Mouse (Mus musculus): ENCODE data around the gene Rfesd. TPM values are rescaled to one million over a fixed set of nuclear protein-coding genes. Genes with fewer than 3 reads are reported as not detected.

Gene Rfesd
- polyA plus RNA-seq, 2 experiments: 42.7 to 228 TPM

- H3K27me3 ChIP-seq (ENCODE audit: control insufficient read depth, insufficient read depth, low read length): no peaks in the 10 kb centered on the region; the same call in 1 of the 2 replicates
- ATAC-seq (ENCODE audit: insufficient read depth) (peak; percentile 17; the same call in 1 of the 2 replicates), DNase-seq (ENCODE audit: low read depth in 3 of 3, low spot score in 3 of 3) (no peak)
- H3K4me1 ChIP-seq (replicated peaks; ENCODE audit: control insufficient read depth in 2 of 2, insufficient read depth in 2 of 2, low read length in 1 of 2): peaks cover 2 to 4% of the 10 kb centered on the region in 2 experiments
- no peak overlapping the region; the same call in 1 of the 2 replicates for H3K27ac ChIP-seq
- no peak for TF ChIP-seq CTCF (IDR thresholded peaks at IDR 0.05; ENCODE audit: low read depth)
- TF ChIP-seq EP300 (IDR thresholded peaks at IDR 0.05; ENCODE audit: low read depth): no peak
- H3K9me3 ChIP-seq (ENCODE audit: control insufficient read depth, low read length): no peaks in the 10 kb centered on the region
- peak overlapping the region; percentile 84 for H3K4me2 ChIP-seq (ENCODE audit: low read depth)
- H3K36me3 ChIP-seq (replicated peaks; ENCODE audit: control insufficient read depth, insufficient read depth, low read depth): no peaks in the 10 kb centered on the region; the same call in 1 of the 2 replicates
- WGBS (ENCODE audit: insufficient replicate concordance): 33% methylated on average over 5 of the region's 5 CpGs
- H3K9ac ChIP-seq (replicated peaks): peak overlapping the region; percentile 77
- peak overlapping the region; percentile 70 to 82 for H3K4me3 ChIP-seq (ENCODE audit: insufficient read depth in 1 of 2, low read depth in 2 of 2, low read length in 2 of 2)
Measured at GRCm38 (mm10) chr13:76018844-76019400, 403 bp upstream of the Rfesd start.

- peak overlapping the region; percentile 77 for H3K9ac ChIP-seq (replicated peaks)
- peak overlapping the region; percentile 86 for H3K27ac ChIP-seq
- H3K4me1 ChIP-seq (replicated peaks; ENCODE audit: control insufficient read depth in 2 of 2, insufficient read depth in 2 of 2, low read length in 1 of 2): peaks cover 11 to 15% of the 10 kb centered on the region in 2 experiments
- ATAC-seq (ENCODE audit: insufficient read depth) (peak; percentile 78), DNase-seq (ENCODE audit: low read depth in 3 of 3, low spot score in 3 of 3) (peak; percentile 65 to 81 (median 72))
- H3K27me3 ChIP-seq (ENCODE audit: control insufficient read depth, insufficient read depth, low read length): no peaks in the 10 kb centered on the region; the same call in 1 of the 2 replicates
- TF ChIP-seq CTCF (IDR thresholded peaks at IDR 0.05; ENCODE audit: low read depth) (no peak), EP300 (IDR thresholded peaks at IDR 0.05; ENCODE audit: low read depth) (peak; percentile 49)
- no peaks in the 10 kb centered on the region; the same call in 1 of the 2 replicates for H3K36me3 ChIP-seq (replicated peaks; ENCODE audit: control insufficient read depth, insufficient read depth, low read depth)
- peak overlapping the region; percentile 70 to 82 for H3K4me3 ChIP-seq (ENCODE audit: insufficient read depth in 1 of 2, low read depth in 2 of 2, low read length in 2 of 2)
- WGBS (ENCODE audit: insufficient replicate concordance): 12% methylated on average over 4 of the region's 4 CpGs
- peak overlapping the region; percentile 84 for H3K4me2 ChIP-seq (ENCODE audit: low read depth)
- no peaks in the 10 kb centered on the region for H3K9me3 ChIP-seq (ENCODE audit: control insufficient read depth, low read length)
Measured at GRCm38 (mm10) chr13:76017465-76017864, 1.1 kb downstream of the Rfesd start.

- Histone ChIP-seq H3K4me3 (ENCODE audit: insufficient read depth in 1 of 2, low read depth in 2 of 2, low read length in 2 of 2) (peak overlapping the region; percentile 21 to 50; a peak in 3 of 4 replicates), H3K4me2 (ENCODE audit: low read depth) (peak overlapping the region; percentile 72)
- 7% methylated on average over 2 of the region's 2 CpGs for WGBS (ENCODE audit: insufficient replicate concordance)
Measured at GRCm38 (mm10) chr13:76014511-76014910, 4.0 kb downstream of the Rfesd start.

GRCm38 (mm10) chr13:76003272-76003671 is 15.2 kb downstream of the Rfesd start:
- WGBS (ENCODE audit: insufficient replicate concordance): 12% methylated on average over 3 of the region's 3 CpGs
- peak; percentile 74; the same call in 1 of the 2 replicates for ATAC-seq (ENCODE audit: insufficient read depth)

More at GRCm38 (mm10) chr13:76014511-76014910, 4.0 kb downstream of the Rfesd start:
- Histone ChIP-seq H3K4me1 (replicated peaks; ENCODE audit: control insufficient read depth in 2 of 2, insufficient read depth in 2 of 2, low read length in 1 of 2) (peaks cover 18 to 21% of the 10 kb centered on the region in 2 experiments), H3K27ac (no peak overlapping the region), H3K9me3 (ENCODE audit: control insufficient read depth, low read length) (no peaks in the 10 kb centered on the region), H3K27me3 (ENCODE audit: control insufficient read depth, insufficient read depth, low read length) (no peaks in the 10 kb centered on the region), H3K9ac (replicated peaks) (0 out of 2 replicates have a peak overlapping the region, but pooled peaks have one; percentile 28), H3K36me3 (replicated peaks; ENCODE audit: control insufficient read depth, insufficient read depth, low read depth) (peaks cover 2% of the 10 kb centered on the region; the same call in 1 of the 2 replicates)
- no peak for ATAC-seq (ENCODE audit: insufficient read depth)
- DNase-seq (ENCODE audit: low read depth in 3 of 3, low spot score in 3 of 3): peak; percentile 20 to 43 (median 31)
- TF ChIP-seq CTCF (IDR thresholded peaks at IDR 0.05; ENCODE audit: low read depth): no peak
- peak; percentile 40; the same call in 1 of the 2 replicates for TF ChIP-seq EP300 (IDR thresholded peaks at IDR 0.05; ENCODE audit: low read depth)

More at GRCm38 (mm10) chr13:76003272-76003671, 15.2 kb downstream of the Rfesd start:
- H3K27ac ChIP-seq: no peak overlapping the region
- no peak overlapping the region for H3K4me2 ChIP-seq (ENCODE audit: low read depth)
- no peak for DNase-seq (ENCODE audit: low read depth in 3 of 3, low spot score in 3 of 3)
- H3K9me3 ChIP-seq (ENCODE audit: control insufficient read depth, low read length): no peaks in the 10 kb centered on the region
- TF ChIP-seq CTCF (IDR thresholded peaks at IDR 0.05; ENCODE audit: low read depth) (no peak), EP300 (IDR thresholded peaks at IDR 0.05; ENCODE audit: low read depth) (no peak)
- no peak overlapping the region for H3K9ac ChIP-seq (replicated peaks)
- H3K36me3 ChIP-seq (replicated peaks; ENCODE audit: control insufficient read depth, insufficient read depth, low read depth): peaks cover 28% of the 10 kb centered on the region
- H3K4me3 ChIP-seq (ENCODE audit: insufficient read depth in 1 of 2, low read depth in 2 of 2, low read length in 2 of 2): no peak overlapping the region
- H3K27me3 ChIP-seq (ENCODE audit: control insufficient read depth, insufficient read depth, low read length): no peaks in the 10 kb centered on the region
- peaks cover 0 to 9% of the 10 kb centered on the region in 2 experiments; a peak in 2 of 4 replicates for H3K4me1 ChIP-seq (replicated peaks; ENCODE audit: control insufficient read depth in 2 of 2, insufficient read depth in 2 of 2, low read length in 1 of 2)

Measured in liver, embryonic 14.5 days (tissue).